Mouse (Mus musculus) erythroblast, embryonic 14.5 days (primary cell): ENCODE data around the gene Ankrd33. TPM values are rescaled to one million over a fixed set of nuclear protein-coding genes. Genes with fewer than 3 reads are reported as not detected.
A peak's percentile ranks its signal among the peaks of the same experiment; 100 is the strongest.

Experiments used
- H3K27me3 ChIP-seq: 2 replicates; pipeline ENCODE4 v1.6.1; 2012; ENCODE audit warnings: inconsistent platforms; ENCODE audit not compliant: control insufficient read depth
- H3K36me3 ChIP-seq: 2 replicates; pipeline ENCODE4 v1.6.1; 2012; ENCODE audit warnings: mild to moderate bottlenecking, inconsistent platforms; ENCODE audit not compliant: control insufficient read depth
- H3K4me1 ChIP-seq: 2 replicates; pipeline ENCODE4 v1.6.1; 2012; ENCODE audit warnings: inconsistent platforms; ENCODE audit not compliant: control insufficient read depth
- H3K4me3 ChIP-seq: replicated peaks from 2 replicates; pipeline ENCODE3; 2012; ENCODE audit warnings: moderate library complexity, mild to moderate bottlenecking, inconsistent platforms
- H3K9me3 ChIP-seq: 2 replicates; pipeline ENCODE4 v1.6.1; 2012; ENCODE audit warnings: low read length, inconsistent platforms, mixed read lengths; ENCODE audit not compliant: control insufficient read depth
- GATA1 ChIP-seq: IDR thresholded peaks from 2 replicates; pipeline ENCODE4 v1.6.1; 2012; ENCODE audit warnings: low read length, inconsistent platforms, mixed read lengths
- TAL1 ChIP-seq: IDR thresholded peaks from 3 replicates; pipeline ENCODE4 v1.6.1; 2012; ENCODE audit warnings: low read length, inconsistent platforms, mixed read lengths
- polyA plus RNA-seq: library from polyadenylated mRNA; stranded (reverse); fragments of >175 nt; gene quantifications from 2 replicates; pipeline ENCODE4 v1.2.3, GENCODE M21; 2012

The Ankrd33 gene
- polyA plus RNA-seq, 1 experiment: not detected

DNA sequence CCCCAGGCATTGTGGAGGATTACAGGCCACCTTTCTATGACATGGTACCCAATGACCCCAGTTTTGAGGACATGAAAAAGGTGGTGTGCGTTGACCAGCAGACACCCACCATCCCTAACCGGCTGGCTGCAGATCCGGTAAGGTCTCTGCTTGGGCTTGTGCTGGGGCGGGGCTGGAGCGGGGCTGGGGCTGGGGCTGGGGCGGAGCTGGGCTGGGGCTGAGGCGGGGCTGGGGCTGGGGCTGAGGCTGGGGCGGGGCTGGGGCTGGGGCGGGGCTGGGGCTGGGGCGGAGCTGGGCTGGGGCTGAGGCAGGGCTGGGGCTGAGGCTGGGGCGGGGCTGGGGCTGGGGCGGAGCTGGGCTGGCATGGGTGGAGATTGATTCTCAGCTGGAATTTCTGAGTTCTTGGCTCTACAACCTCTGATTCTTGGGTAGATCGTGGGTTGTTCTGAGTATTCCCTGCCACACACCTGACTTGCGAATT is 25.5 kb downstream of the Ankrd33 start:
- Histone ChIP-seq H3K9me3 (no peaks in the 10 kb centered on the region), H3K4me3 (no peak overlapping the region), H3K36me3 (no peaks in the 10 kb centered on the region), H3K27me3 (peaks cover 25% of the 10 kb centered on the region), H3K4me1 (peaks cover 30% of the 10 kb centered on the region)
- TF ChIP-seq TAL1 (no peak), GATA1 (no peak)

DNA sequence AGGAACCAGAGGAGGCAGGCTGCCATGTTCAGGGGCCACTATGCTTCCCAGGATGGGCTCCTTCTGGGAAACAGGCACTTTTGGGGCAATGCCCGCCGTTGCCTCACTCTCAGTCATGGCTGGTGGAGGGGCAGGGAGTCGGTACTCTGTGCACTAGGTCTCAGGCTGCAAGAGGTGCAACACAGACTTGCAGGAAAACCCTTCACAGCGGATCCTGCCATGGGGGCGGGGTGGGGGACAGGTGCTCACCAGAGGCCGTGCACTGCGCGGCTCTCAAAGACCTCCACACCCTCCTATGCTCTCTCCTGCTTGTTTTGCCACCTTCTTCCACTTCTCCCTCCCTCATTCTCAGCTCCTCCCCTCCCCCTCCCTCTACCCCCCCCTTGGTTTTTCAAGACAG is 27.1 kb downstream of the Ankrd33 start:
- Histone ChIP-seq H3K36me3 (no peaks in the 10 kb centered on the region), H3K9me3 (no peaks in the 10 kb centered on the region), H3K4me3 (no peak overlapping the region), H3K27me3 (peaks cover 34% of the 10 kb centered on the region), H3K4me1 (peaks cover 35% of the 10 kb centered on the region)
- TF ChIP-seq TAL1: no peak
- TF ChIP-seq GATA1: no peak

DNA sequence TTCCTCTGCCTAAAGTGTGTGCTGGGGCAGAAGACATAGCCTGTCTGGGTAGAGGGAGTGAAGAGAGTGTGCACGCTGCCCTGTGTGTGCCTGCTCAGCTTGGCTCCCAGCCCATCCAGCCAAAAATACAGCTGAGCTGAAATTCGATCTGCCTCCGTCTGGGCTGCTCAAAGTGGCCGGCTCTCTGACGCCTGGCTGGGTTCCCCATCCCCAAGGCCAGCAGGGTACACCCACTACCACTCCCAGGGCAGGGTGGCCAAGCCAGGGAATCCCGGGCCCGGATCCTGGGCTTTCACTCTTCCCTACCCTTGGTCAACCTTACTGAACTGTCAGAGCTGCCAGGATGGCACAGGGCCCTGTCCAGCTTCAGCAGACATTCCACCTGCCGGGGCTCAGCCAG is 27.9 kb downstream of the Ankrd33 start:
- Histone ChIP-seq H3K4me1 (peaks cover 36% of the 10 kb centered on the region), H3K9me3 (no peaks in the 10 kb centered on the region), H3K36me3 (no peaks in the 10 kb centered on the region), H3K27me3 (peaks cover 39% of the 10 kb centered on the region), H3K4me3 (no peak overlapping the region)
- TF ChIP-seq TAL1 (no peak), GATA1 (no peak)

DNA sequence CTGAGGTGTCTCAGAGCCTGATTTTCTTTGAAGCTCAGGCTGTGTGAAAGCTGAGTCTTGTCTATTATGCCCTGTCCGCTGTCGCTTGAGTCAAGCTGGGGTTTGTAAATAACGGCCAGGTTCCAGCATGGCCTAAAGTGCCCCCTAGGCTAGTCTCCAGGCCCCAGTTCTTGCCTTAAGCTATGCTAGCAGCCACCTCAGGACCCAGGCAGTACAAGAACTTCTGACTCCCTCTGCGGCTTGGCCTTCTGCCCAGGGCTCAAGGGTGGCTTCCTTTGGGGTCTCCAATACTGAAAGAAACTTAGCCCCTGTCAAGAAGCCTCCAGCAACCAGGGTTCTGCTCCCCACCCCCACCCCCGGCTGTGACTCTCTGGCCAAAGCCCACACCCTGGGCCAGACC is 28.6 kb downstream of the Ankrd33 start:
- no peak for TF ChIP-seq GATA1
- H3K27me3 ChIP-seq: peaks cover 38% of the 10 kb centered on the region
- H3K4me1 ChIP-seq: peaks cover 36% of the 10 kb centered on the region
- H3K4me3 ChIP-seq: no peak overlapping the region
- no peaks in the 10 kb centered on the region for H3K36me3 ChIP-seq
- H3K9me3 ChIP-seq: no peaks in the 10 kb centered on the region

DNA sequence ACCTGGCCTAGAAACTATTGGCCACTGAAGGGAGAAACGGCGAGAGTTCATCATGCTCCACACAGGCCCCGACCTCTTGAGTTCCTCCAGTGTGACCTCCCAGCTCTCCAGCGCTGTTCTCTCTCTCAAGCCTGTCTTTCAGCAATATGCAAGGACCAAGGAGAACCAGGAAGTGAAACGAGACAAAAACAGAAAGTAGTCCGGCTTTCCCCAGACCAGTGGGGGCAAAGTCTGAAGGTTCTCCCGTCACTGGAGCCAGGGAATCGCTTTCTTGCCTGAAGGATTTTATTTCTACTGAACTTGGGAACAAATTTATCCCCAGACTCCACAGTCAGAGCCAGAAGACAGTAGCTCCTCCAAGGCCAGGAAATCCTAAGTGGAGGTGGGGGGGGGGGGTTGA is 29.2 kb downstream of the Ankrd33 start:
- peaks cover 31% of the 10 kb centered on the region for H3K4me1 ChIP-seq
- no peak for TF ChIP-seq GATA1
- TF ChIP-seq TAL1: no peak
- H3K9me3 ChIP-seq: no peaks in the 10 kb centered on the region
- H3K27me3 ChIP-seq: peaks cover 32% of the 10 kb centered on the region
- no peak overlapping the region for H3K4me3 ChIP-seq
- H3K36me3 ChIP-seq: no peaks in the 10 kb centered on the region

DNA sequence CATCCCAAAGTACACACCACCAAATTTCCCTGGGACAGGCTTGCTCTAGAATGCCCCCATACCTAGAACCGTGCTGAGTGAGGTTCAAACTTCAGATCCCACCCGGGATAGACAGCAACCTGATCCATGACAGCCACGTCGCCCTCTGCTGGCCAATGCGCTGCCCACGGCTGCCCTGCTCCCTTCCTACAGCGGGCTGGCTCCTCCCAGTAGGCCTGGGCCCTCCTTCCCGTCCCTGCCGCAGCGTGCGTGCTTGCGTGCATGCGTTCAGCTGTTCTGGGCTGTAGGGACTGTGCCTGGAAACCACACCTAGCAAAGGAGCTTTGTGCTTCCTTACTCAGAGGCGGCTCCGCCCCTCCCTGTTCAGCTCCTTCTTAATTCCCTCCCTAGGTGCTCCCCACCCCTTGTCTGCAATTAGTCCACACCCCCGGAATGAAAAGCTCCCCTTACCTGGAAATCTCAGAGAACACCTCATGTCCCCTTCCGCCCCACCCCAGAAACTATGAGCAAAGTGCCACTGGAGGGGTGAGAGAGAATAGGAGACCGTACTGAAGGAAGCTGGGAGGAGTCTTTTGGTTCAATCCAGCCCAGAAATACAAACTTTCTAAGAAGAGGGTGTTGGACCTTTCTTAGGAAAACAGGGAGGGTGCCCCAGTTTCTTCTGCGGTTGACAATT is 30.0 kb downstream of the Ankrd33 start:
- TF ChIP-seq GATA1: no peak
- no peak for TF ChIP-seq TAL1
- Histone ChIP-seq H3K36me3 (no peaks in the 10 kb centered on the region), H3K4me1 (peaks cover 25% of the 10 kb centered on the region), H3K9me3 (no peaks in the 10 kb centered on the region), H3K27me3 (peaks cover 28% of the 10 kb centered on the region), H3K4me3 (peak overlapping the region; percentile 18)

DNA sequence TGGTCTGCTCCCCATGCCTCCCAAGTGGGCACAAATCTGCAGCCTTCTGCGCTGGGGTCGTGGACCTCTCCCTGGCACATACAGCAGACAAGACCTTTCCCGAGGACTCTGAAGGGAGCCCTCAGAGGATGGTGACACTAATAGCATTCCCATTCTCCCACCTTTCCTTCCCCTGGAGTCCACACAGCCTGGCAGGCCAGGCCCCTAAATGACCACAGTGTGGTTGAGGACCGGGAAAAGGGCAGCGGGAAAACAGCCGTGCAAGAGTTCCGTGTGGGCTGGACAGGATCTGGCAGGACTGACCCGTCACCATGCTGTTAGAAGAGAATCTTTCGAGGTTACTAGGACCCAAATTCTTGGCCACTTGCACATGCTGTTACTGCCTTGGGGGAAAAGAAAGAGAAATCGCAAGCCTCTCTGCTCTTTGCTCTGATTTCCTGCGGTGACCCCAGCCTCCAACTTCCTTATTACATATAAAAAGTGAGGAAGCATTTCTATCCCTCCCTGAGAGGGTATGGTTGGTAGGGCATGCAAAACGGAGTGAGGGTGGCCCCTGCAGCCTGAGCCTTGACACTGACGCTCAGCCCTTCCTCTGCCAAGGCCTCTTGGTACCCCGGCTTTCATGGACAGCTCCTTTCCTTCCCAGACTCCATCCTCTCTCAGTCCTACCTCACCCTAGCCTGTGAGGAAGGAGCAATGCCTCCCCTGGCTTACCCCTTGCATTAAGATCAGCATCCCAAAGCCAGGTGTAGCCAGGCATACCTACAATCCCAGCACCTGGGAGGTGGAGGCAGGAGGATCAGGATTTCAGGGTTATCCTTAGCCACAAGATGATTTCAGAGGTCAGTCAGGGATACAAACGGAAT is 30.8 kb downstream of the Ankrd33 start:
- H3K9me3 ChIP-seq: no peaks in the 10 kb centered on the region

DNA sequence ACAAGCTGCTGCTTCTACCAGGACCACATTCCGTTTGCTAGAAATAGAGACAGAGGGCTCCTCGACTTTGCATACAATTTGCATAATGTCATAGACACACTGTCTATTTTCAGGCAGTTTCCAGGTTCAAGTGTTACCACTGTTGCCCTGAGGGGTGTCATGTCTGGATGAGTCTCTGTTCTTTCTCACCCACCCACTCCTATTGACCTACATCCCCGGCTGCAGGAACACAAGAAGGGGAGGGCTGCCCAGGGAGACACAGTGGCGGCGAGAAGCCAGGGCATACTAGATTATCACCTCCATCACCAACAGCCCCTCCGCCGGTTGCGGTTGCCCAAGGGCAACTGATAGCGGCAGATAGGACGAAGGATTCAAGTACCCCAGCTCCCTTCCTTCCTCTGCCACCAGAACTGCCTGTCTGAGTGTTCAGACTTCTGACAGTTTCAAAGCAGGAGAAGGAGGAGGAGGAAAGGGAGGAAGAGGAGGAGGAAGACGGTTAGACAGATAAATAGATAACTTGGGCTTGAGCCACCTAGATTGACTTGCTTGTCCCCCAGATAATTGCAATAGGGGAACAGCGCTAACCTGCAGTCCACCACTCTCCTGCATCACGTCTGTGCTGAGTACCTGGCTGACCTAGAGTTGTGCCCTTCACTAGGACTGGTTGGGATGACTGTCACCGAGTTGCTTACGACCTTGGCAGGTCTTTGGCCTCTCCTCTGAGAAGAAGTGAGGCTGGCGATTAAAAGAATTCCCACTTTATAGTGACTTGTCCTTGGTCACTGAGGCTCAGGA is 31.8 kb downstream of the Ankrd33 start:
- Histone ChIP-seq H3K9me3 (no peaks in the 10 kb centered on the region), H3K27me3 (peaks cover 28% of the 10 kb centered on the region), H3K4me1 (peaks cover 19% of the 10 kb centered on the region), H3K36me3 (no peaks in the 10 kb centered on the region), H3K4me3 (no peak overlapping the region)
- no peak for TF ChIP-seq TAL1
- TF ChIP-seq GATA1: no peak

More for the DNA sequence above, 30.8 kb downstream of the Ankrd33 start:
- H3K36me3 ChIP-seq: no peaks in the 10 kb centered on the region
- TF ChIP-seq TAL1 (no peak), GATA1 (no peak)
- no peak overlapping the region for H3K4me3 ChIP-seq
- peaks cover 28% of the 10 kb centered on the region for H3K27me3 ChIP-seq
- H3K4me1 ChIP-seq: peaks cover 19% of the 10 kb centered on the region

DNA sequence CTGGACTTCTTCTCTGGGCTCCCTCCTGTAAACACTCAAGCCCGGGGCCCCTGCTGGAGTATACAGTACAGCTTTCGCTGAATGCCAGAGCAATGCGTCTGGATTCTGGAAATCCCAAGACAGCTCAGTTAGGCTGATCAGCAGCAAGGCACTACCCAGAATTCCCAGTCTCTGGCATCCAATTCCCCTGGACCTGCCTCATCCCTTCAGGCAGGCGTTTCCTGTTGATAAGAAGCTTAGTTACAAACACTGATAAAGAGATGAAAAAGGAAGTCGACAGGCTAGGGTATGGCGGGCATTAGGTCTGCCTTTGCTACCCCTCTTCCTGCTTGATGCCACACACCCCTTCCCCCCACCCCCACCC is 32.3 kb downstream of the Ankrd33 start:
- Histone ChIP-seq H3K4me3 (no peak overlapping the region), H3K36me3 (no peaks in the 10 kb centered on the region), H3K9me3 (no peaks in the 10 kb centered on the region), H3K4me1 (peaks cover 19% of the 10 kb centered on the region), H3K27me3 (peaks cover 28% of the 10 kb centered on the region)
- TF ChIP-seq TAL1 (no peak), GATA1 (no peak)
